Mouse (Mus musculus) naive thymus-derived CD4-positive, alpha-beta T cell, adult 2 months (primary cell): ENCODE results near the gene Wnt9a.
"Not testable (repeated sequence)": the region's sequence is repeated elsewhere in the genome, so short reads cannot be mapped to it uniquely, and the experiment has no call there.

ENCODE experiments used
- DNase-seq: peaks from one replicate; pipeline ENCODE4 v3.0.0-alpha.2; 2011; ENCODE audit warnings: low read depth

The Wnt9a gene

GRCm38 (mm10) chr11:59335942-59336341 is 29.2 kb downstream of the Wnt9a start:
- DNase-seq, result no peak

GRCm38 (mm10) chr11:59336381-59336780 is 29.7 kb downstream of the Wnt9a start:
- DNase-seq, result no peak

GRCm38 (mm10) chr11:59337955-59338735 is 31.4 kb downstream of the Wnt9a start:
- DNase-seq, result no peak

DNA sequence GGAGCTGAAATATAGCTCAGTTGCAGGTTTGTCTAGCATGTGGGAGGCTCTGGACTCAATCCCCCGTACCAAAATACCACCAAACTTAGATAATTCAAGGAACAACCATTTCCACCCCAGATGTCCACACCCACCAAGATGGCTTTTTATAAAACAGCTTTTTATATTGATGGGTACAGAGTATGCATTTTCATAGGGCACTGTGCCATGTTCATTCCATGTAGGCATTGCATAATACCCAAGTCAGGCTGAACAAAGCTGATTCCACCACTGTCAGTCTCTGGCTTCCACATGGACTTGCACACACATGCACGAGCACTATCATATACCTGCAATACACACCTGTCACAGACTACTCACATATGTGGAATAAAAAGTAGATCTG is 32.0 kb downstream of the Wnt9a start:
- no peak for DNase-seq

DNA sequence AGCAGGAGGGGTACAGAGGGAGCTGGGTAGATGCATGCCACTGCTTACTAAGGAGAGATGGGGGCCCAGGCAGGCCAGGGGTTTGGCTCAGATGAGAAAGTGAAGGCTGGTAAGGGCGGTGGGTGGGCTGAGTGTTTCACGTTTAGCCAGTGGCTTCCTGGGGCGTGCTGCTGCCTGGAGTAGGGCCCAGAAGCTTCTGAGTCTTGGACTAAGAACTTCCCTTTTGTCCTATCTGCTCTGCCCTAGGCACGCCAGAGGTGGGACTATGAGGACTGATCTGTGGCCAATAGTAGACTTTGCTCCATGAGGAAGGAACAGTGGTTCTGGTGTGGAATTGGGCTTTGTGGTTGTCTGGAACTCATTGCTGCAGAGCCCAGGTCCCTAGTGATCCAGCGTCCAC is 36.2 kb downstream of the Wnt9a start:
- no peak for DNase-seq

DNA sequence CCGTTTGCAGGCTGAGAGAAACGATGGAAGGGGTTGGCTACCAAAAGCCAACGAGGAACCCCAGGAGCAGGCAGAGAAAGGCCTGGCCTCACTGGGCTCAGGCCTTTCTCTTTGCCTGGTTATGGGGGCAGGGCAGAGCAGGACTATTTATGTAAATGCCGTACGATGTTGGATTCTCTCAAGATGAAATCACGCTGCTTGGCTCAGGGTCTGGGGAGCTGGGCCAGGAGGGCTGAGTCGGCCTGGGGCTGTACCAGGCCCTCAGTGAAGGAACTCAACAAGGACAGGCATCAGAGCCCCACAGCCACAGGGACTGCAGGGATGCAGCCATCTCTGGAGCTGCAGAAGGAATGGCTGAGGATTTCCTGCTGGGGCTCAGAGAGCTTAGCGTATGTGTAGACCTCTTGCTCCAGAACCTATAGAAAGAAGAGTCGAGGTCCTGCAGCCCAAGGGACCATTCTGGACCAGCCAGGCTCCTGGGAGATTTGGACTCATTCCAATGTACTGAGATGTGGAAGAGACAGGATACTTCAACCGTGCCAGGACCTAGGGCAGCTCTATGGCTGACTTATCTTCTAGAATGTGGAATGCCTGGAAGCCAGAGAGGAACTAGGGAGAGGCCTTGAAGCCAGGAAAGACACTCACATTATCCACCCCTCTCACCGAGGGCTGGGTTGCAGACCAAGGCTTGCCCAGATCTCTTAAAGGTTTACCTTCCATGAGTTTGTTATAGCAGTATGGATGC is 39.6 kb downstream of the Wnt9a start:
- no peak for DNase-seq

DNA sequence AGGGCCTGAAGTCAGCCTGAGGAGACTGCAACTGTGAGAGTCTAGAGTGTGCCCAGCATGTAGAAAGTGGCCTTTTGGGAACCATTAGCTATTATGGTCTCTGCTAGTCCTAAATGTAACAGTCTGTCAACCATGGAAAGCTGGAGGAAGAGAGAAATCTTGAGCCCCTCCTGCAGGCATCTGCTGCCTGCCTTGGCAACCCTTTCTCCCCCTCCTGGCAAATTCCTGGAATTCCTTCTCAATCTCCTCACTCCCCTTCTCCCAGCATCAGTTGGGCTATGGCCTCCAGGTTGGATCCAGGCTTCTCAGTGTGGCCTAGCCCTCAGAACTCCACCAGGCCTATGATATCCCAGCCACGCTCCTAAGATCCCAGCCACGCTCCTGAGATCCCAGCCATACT is 43.6 kb downstream of the Wnt9a start:
- no peak for DNase-seq

- no peak for DNase-seq
Observed at GRCm38 (mm10) chr11:59354793-59355192, 48.1 kb downstream of the Wnt9a start.

GRCm38 (mm10) chr11:59356874-59357289 is 50.2 kb downstream of the Wnt9a start:
- DNase-seq, result no peak

GRCm38 (mm10) chr11:59361291-59361690 is 54.6 kb downstream of the Wnt9a start:
- no peak for DNase-seq

- no peak for DNase-seq
Observed at GRCm38 (mm10) chr11:59364007-59364406, 57.3 kb downstream of the Wnt9a start.

- DNase-seq, result no peak
Observed at GRCm38 (mm10) chr11:59364417-59364816, 57.7 kb downstream of the Wnt9a start.

DNA sequence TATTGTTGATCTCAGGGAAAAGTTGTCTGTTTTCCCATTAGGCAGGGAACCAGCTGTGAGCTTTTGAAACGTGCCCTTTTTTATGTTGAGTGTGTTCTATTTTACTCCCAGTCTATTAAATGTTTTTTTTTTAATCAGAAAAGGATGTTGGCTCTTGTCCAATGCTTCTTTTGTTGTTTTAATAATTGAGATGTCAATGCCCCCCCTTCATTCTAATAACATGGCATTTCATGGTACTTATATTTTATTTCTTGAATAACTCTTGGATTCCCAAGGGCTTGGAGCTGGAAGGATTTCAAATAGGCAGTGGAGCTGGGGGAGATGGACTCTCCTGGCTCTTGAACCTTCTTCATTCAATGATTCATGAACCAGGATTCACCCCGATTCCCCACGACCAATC is 59.3 kb downstream of the Wnt9a start:
- no peak for DNase-seq

DNA sequence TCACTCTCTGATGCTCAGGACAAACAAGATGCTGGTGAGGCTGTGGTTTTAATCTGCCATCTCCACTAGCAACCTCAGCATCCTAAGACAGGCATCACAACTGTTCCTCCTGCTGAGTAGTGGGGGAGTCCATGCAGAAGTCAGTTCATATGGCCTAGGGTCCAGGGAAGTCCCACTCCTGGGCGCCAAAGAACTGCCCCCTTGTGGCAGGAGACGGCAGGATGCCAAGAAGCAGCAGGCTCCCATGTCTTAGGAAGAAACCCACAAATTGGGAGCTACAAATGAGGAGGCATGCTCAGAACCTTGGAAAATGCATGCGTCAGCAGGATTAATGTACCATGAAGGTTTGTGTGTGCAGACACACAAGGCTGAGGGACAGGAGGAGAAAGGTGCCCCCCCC is 59.9 kb downstream of the Wnt9a start:
- no peak for DNase-seq

DNA sequence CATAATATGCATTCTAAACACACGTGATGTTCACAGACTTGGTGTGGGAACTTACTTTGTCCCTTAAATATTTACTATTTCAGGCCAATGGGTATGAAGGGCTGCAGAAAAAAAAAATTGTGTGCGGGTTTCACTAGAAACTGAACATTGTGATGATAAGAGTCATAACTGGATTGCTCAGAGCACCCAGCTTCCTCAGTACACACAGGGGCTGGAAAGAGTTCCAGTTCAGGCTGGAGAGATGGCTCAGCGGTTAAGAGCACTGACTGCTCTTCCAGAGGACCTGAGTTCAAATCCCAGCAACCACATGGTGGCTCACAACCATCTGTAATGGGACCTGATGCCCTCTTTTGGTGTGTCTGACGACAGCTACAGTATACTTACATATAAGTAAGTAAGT is 61.2 kb downstream of the Wnt9a start:
- not testable (repeated sequence) for DNase-seq

DNA sequence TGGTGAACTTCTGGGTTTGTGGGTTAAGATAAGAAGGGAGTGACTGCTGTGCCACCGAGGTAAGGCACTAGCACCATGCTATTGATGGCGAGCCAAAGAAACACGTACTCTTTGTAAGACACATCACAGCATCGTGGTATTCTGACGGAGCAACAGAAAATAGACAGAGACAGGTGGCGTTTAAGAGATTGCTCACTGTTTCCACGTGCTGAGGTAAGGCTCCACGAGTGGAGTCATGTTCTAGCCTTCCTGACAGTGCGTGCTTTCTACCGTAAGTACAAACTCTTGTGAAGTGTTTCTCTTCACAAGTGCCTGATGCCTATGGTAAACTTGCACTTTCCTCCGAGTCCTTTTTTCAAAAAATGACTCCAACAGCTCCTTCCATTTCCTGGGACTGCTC is 63.1 kb downstream of the Wnt9a start:
- no peak for DNase-seq

DNA sequence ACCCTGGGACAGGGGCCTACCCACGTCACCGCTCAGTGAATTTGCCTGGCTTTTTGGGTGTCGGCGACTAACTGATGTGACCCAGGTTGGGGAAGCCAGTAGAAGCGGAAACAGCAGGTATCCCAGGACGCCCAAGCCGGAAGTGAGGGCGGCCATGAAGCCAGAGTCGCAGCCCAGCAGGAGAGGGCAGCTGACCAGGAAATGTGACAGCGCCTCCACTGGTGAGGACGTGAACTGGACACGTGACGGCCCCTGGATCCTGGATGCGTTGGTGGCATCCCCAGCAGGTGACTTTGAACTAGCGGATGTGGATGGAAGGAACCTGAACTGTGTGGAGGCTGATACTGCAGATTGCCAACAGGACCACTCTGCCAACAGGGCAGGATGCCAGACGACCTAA is 68.7 kb downstream of the Wnt9a start, which contains the start of gene Prss38:
Prss38 (minus strand) TSS at position 183 of the 400 bp plus-strand sequence.
- no peak for DNase-seq

DNA sequence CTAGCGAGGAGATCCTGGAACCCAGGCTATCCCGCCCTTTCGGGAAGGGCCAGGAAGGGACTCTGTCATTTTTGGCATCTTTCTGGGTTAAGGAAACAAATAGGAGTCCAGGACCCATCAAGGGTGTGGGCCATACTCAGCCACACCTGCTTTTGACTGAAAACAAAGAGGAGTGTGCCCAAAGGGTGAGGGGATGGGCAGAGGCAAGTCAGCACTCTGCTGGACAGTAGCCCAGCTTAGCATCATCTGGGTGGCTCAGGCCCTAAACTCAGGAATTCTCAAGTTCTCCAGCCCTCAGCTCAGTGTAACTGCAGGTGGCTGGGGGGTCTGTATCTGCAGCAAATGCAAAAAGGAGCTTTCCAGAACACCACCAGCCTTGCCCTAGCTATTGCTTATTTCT is 71.3 kb downstream of the Wnt9a start:
- no peak for DNase-seq

- no peak for DNase-seq
Observed at GRCm38 (mm10) chr11:59379547-59379946, 72.8 kb downstream of the Wnt9a start.
